Mouse (Mus musculus) forebrain, embryonic 16.5 days (tissue): ENCODE results near the gene Tmem59l. TPM values are rescaled to one million over a fixed set of nuclear protein-coding genes. Genes with fewer than 3 reads are reported as not detected.

Experiments
- ATAC-seq: fragments of 200-750 bp; cut with Nextera tagmentation; 2 replicates; pipeline ENCODE4 v1.8.0; 2017; ENCODE audit warnings: mild to moderate bottlenecking, moderate library complexity
- H3K27ac ChIP-seq: fragments of 300-500 bp; sonication (generic); 2 replicates; pipeline ENCODE4 v1.5.1; 2014; ENCODE audit warnings: low read length, control low read depth
- H3K27me3 ChIP-seq: fragments of 300-500 bp; sonication (generic); replicated peaks from 2 replicates; pipeline ENCODE4 v1.6.1; 2014; ENCODE audit warnings: low read length; ENCODE audit not compliant: control insufficient read depth, insufficient read depth
- H3K36me3 ChIP-seq: fragments of 300-500 bp; sonication (generic); 2 replicates; pipeline ENCODE4 v1.6.1; 2014; ENCODE audit not compliant: control insufficient read depth, insufficient read depth
- H3K4me1 ChIP-seq: fragments of 300-500 bp; sonication (generic); replicated peaks from 2 replicates; pipeline ENCODE4 v1.6.1; 2014; ENCODE audit warnings: low read length; ENCODE audit not compliant: control insufficient read depth, insufficient read depth
- H3K4me2 ChIP-seq: fragments of 300-500 bp; sonication (generic); 2 replicates; pipeline ENCODE4 v1.6.1; 2014; ENCODE audit warnings: mild to moderate bottlenecking, low read length, control low read depth
- H3K4me3 ChIP-seq: fragments of 300-500 bp; sonication (generic); replicated peaks from 2 replicates; pipeline ENCODE4 v1.5.1; 2014; ENCODE audit warnings: mild to moderate bottlenecking, low read length, control low read depth
- H3K9ac ChIP-seq: fragments of 300-500 bp; sonication (generic); replicated peaks from 2 replicates; pipeline ENCODE4 v1.6.1; 2014; ENCODE audit warnings: low read depth, low read length, control low read depth
- H3K9me3 ChIP-seq: fragments of 300-500 bp; sonication (generic); 2 replicates; pipeline ENCODE4 v1.6.1; 2016; ENCODE audit warnings: low read length; ENCODE audit not compliant: control insufficient read depth
- WGBS: fragments of 180-500 bp; shearing (Covaris S2); extraction: QIAGEN DNeasy Blood & Tissue Kit; methylation state at CpG from one replicate; pipeline ENCODE4 v1.1.7; 2014; 5-methylcytosine and 5-hydroxymethylcytosine counted together
- polyA plus RNA-seq: library from polyadenylated mRNA; unstranded; fragments of >200 nt; fragmentation: Nextera tagmentation; extraction: Ambion mirVana; gene quantifications from 2 replicates; pipeline ENCODE4 v1.2.1, GENCODE M21; 2015

Tmem59l gene
- polyA plus RNA-seq, 1 experiment from 2014 or later, result 90.8 TPM

- H3K9ac ChIP-seq, result no peak overlapping the region
- H3K4me2 ChIP-seq, result no peak overlapping the region
- H3K9me3 ChIP-seq, result no peaks in the 10 kb centered on the region
- H3K36me3 ChIP-seq, result no peaks in the 10 kb centered on the region
- H3K4me3 ChIP-seq, result no peak overlapping the region
- WGBS, result 81% methylated on average over 3 of the region's 3 CpGs
- no peak overlapping the region for H3K27ac ChIP-seq
- peaks cover 15% of the 10 kb centered on the region for H3K4me1 ChIP-seq
- H3K27me3 ChIP-seq, result peaks cover 23% of the 10 kb centered on the region
- ATAC-seq, result no peak
Observed at GRCm38 (mm10) chr8:70481908-70482307, 5.2 kb downstream of the Tmem59l start.

- Histone ChIP-seq H3K9ac (no peak overlapping the region), H3K4me1 (peaks cover 14% of the 10 kb centered on the region), H3K36me3 (no peaks in the 10 kb centered on the region), H3K27ac (no peak overlapping the region), H3K9me3 (no peaks in the 10 kb centered on the region), H3K4me2 (peak overlapping the region; percentile 72), H3K27me3 (no peaks in the 10 kb centered on the region; the same call in 1 of the 2 replicates), H3K4me3 (peak overlapping the region; percentile 58)
- peak; percentile 34 for ATAC-seq
- WGBS, result under 1% methylated on average over 21 of the region's 21 CpGs
Observed at GRCm38 (mm10) chr8:70477269-70477982, 9.7 kb downstream of the Tmem59l start.

DNA sequence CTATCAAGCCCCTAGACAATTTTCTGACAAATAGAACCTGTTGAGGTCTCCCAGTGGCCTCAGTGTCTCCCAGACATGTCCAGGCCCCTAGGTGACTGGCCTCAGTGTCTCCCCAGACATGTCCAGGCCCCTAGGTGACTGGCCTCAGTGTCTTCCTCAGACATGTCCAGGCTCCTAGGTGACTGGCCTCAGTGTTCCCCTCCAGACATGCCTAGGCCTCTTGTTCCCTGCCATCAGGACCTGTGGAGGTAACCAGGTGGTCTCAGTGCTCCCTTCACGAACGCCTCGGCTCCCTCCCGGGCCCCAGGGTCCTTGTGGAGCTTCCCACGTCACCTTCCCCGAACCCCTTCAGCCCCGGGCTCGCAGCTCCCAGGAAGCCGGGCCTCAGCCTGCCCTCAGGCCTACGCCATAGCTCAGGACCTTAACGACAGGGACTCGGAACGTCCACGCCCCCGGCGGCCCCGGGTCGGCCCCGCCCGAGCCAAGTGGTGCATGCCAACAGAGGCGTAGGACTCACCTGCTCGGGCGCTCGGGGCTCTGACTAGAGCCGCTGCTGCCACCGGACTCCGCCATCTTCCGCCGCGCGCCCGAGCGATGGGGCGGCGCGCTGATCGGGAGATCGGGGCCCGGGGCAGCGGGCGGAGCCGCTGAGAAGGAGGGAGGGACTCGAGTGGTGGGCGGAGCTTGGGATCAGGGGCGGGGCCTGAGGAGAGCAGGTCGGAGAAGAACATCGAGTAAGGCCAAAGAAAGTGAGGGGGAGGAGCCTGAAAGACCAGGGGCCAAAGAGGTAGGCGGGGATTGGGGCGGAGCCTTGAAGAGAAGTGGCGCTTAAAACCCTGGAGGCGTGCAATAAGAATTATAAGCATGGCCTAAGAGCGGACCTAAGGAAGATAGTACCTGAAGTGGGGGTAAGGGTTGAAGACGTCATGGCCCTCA is 10.6 kb downstream of the Tmem59l start, which contains the start of gene Klhl26:
TSS of gene Klhl26 (minus strand) at position 636 of the 936 bp plus-strand sequence.
- H3K4me3 ChIP-seq, result peak within 1 kb of the TSS; percentile 58
- peak within 1 kb of the TSS; percentile 75 for H3K9ac ChIP-seq
- peaks cover 14% of the 10 kb centered on the region for H3K4me1 ChIP-seq
- H3K36me3 ChIP-seq, result no peaks in the 10 kb centered on the region
- peak within 1 kb of the TSS; percentile 72 for H3K4me2 ChIP-seq
- H3K27ac ChIP-seq, result no peak within 1 kb of the TSS
- under 1% methylated on average over 50 of the region's 53 CpGs for WGBS
- H3K9me3 ChIP-seq, result no peaks in the 10 kb centered on the region
- peak; percentile 84 for ATAC-seq
- H3K27me3 ChIP-seq, result no peaks in the 10 kb centered on the region; the same call in 1 of the 2 replicates

DNA sequence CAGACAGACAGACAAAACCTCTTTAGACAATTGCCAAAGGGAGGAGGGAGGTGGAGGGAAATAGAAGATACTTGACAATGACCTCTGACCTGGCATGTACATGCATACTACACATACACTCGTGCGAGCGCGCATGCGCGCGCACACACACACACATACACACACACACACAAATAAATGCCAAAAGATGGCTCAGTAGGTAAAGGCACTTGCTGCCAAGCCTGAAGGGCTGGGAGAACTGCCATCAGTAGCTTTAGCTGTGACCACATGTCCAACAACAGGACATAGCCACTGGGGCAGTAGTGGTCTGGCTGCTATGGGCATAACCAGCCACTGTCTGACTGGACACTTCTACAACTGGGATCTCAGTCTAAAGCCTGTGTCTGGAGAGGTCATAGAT is 15.3 kb downstream of the Tmem59l start:
- no peak overlapping the region for H3K9ac ChIP-seq
- H3K27me3 ChIP-seq, result no peaks in the 10 kb centered on the region
- H3K4me1 ChIP-seq, result peaks cover 7% of the 10 kb centered on the region
- H3K4me3 ChIP-seq, result no peak overlapping the region
- no peak overlapping the region for H3K27ac ChIP-seq
- H3K4me2 ChIP-seq, result no peak overlapping the region
- 95% methylated on average over 7 of the region's 7 CpGs for WGBS
- no peaks in the 10 kb centered on the region for H3K36me3 ChIP-seq
- no peak for ATAC-seq
- no peaks in the 10 kb centered on the region for H3K9me3 ChIP-seq

DNA sequence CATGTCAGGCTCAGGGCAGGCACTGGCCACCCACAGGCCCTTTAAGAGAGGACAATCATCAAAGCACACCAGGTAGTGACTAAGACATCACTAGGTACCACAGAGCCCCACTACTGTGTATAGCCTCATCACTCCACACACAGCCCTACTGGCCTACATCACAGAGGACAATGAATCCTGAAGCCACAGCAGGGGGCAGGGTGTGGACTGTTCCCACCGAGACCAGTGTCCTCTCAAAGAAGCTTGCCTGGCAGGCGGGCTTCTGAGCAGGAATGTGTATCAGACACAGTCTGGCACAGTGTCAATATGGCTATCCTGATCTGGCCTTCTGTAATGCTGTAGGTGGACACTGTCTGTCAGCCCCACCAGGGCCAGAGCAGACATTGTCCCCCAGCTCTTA is 17.2 kb downstream of the Tmem59l start:
- Histone ChIP-seq H3K9ac (no peak overlapping the region), H3K27ac (no peak overlapping the region), H3K4me3 (no peak overlapping the region), H3K4me1 (no peaks in the 10 kb centered on the region), H3K9me3 (no peaks in the 10 kb centered on the region), H3K27me3 (no peaks in the 10 kb centered on the region), H3K4me2 (no peak overlapping the region), H3K36me3 (no peaks in the 10 kb centered on the region)
- ATAC-seq, result no peak
- WGBS, result 54% methylated on average over 2 of the region's 2 CpGs

DNA sequence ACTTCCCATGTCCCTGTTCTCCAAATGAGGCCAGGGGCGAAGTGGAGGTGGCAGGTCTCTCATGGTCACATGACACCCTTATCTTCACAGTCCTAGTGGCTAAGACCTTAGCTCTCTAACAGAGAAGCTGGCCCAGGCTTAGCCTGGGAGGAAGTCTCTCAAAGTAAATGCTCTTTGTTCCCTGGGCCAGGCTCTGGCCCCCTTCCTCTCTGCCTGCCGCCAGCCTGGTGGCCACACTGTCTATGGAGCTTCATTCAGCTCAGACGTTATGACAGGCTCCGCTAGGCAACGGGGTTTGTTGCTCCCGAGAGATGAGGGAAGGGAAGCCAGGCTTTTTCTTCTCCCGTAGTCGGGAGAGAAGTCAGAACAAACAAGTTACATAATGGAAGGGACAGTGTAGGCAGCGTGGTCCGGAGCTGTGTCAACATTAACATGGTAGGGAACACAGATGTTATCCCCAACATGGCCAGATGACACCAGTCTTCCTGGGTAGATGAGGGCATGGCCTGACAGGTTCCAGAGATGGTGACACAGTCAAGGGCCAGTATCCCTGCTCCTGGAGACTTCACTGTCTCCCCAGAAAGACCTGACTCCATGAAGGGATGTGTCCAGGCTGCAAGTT is 17.8 kb downstream of the Tmem59l start:
- Histone ChIP-seq H3K27me3 (no peaks in the 10 kb centered on the region), H3K9me3 (no peaks in the 10 kb centered on the region), H3K27ac (no peak overlapping the region), H3K4me3 (no peak overlapping the region), H3K4me1 (no peaks in the 10 kb centered on the region), H3K36me3 (no peaks in the 10 kb centered on the region), H3K4me2 (no peak overlapping the region), H3K9ac (no peak overlapping the region)
- no peak for ATAC-seq
- WGBS, result 54% methylated on average over 10 of the region's 10 CpGs

DNA sequence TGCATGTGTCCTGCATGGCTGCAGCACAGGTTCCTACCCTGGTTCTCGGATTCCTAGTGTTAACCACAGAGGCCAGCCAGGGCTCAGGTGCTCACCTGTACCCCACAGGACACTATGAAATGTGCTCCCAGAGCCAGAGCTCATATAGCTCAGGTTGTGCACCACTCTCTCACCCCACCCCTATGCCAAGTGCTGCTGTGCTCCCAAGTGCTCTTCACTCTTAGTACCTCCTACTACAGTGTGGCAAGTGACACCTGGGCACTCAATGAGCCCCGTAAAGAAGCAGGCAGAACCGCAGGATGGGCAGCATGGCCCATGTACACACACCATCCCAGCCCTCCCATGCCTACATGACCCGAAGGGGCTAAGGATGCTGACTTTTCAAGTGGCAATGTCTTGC is 18.4 kb downstream of the Tmem59l start:
- Histone ChIP-seq H3K4me3 (no peak overlapping the region), H3K4me2 (no peak overlapping the region), H3K4me1 (no peaks in the 10 kb centered on the region), H3K27ac (no peak overlapping the region), H3K9ac (no peak overlapping the region), H3K27me3 (no peaks in the 10 kb centered on the region), H3K36me3 (no peaks in the 10 kb centered on the region), H3K9me3 (no peaks in the 10 kb centered on the region)
- no peak for ATAC-seq
- WGBS, result 91% methylated on average over 4 of the region's 4 CpGs

- no peak overlapping the region for H3K27ac ChIP-seq
- H3K9ac ChIP-seq, result no peak overlapping the region
- H3K4me1 ChIP-seq, result no peaks in the 10 kb centered on the region
- H3K9me3 ChIP-seq, result no peaks in the 10 kb centered on the region
- no peak overlapping the region for H3K4me2 ChIP-seq
- H3K36me3 ChIP-seq, result no peaks in the 10 kb centered on the region
- WGBS, result 78% methylated on average over 1 of the region's 1 CpGs
- no peak for ATAC-seq
- H3K4me3 ChIP-seq, result no peak overlapping the region
- no peaks in the 10 kb centered on the region for H3K27me3 ChIP-seq
Observed at GRCm38 (mm10) chr8:70467907-70468306, 19.3 kb downstream of the Tmem59l start.

DNA sequence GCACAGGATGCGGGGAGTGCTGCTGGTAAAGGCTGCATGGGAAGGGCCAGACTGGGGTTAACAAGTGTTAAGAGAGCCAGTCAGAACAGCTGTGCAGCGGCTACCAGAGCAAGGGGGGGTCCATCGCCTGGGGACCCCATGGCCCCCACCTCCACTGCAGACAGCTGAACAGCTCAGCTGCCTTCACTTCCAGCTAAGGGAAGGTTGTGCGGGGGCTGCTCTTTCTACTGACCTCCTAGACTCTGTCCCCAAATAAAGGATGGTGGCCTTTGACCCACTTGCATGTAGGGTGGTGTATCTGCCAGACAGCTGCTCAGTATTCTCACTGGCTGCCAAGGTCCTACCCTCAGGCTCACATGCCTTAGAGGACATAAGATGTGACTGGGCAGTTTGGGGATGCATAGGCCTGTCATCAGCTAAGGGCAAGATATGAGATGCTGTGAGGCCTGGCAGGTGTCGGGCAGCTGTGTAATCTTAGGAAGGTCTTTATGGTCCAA is 19.9 kb downstream of the Tmem59l start:
- H3K9ac ChIP-seq, result no peak overlapping the region
- H3K4me3 ChIP-seq, result no peak overlapping the region
- ATAC-seq, result no peak
- H3K4me1 ChIP-seq, result no peaks in the 10 kb centered on the region
- H3K27ac ChIP-seq, result no peak overlapping the region
- no peaks in the 10 kb centered on the region for H3K9me3 ChIP-seq
- no peaks in the 10 kb centered on the region for H3K36me3 ChIP-seq
- no peak overlapping the region for H3K4me2 ChIP-seq
- H3K27me3 ChIP-seq, result no peaks in the 10 kb centered on the region
- WGBS, result 85% methylated on average over 5 of the region's 5 CpGs
